Mouse (Mus musculus) liver, adult 2 months (tissue): ENCODE measurements around the gene Rhoh. TPM values are rescaled to one million over a fixed set of nuclear protein-coding genes. Genes with fewer than 3 reads are reported as not detected.

Experiments
- DNase-seq: peaks from one replicate; pipeline ENCODE4 v3.0.0-alpha.2; 2011; ENCODE audit warnings: low read depth, low spot score; ENCODE audit errors: extremely low read depth
- H3K27ac ChIP-seq: fragments of 200-500 bp; replicated peaks from 2 replicates; pipeline ENCODE4 v1.5.1; 2012; ENCODE audit warnings: low read depth, mild to moderate bottlenecking, control low read depth, inconsistent platforms, low read length; ENCODE audit not compliant: insufficient read depth
- H3K27me3 ChIP-seq: fragments of 200-500 bp; 2 replicates; pipeline ENCODE4 v1.6.1; 2012; ENCODE audit warnings: mild to moderate bottlenecking, moderate library complexity, low read length, inconsistent platforms; ENCODE audit not compliant: control insufficient read depth, insufficient read depth
- H3K36me3 ChIP-seq: fragments of 200-500 bp; 2 replicates; pipeline ENCODE4 v1.6.1; 2012; ENCODE audit warnings: low read length, inconsistent platforms; ENCODE audit not compliant: control insufficient read depth, insufficient read depth
- H3K4me1 ChIP-seq: fragments of 200-500 bp; 2 replicates; pipeline ENCODE4 v1.6.1; 2011; ENCODE audit warnings: low read length; ENCODE audit not compliant: control insufficient read depth, insufficient read depth
- H3K4me3 ChIP-seq: fragments of 200-500 bp; 2 replicates; pipeline ENCODE4 v1.5.1; 2011; ENCODE audit warnings: low read depth, mild to moderate bottlenecking, control low read depth, low read length, moderate library complexity; ENCODE audit not compliant: insufficient read depth
- H3K79me2 ChIP-seq: fragments of 200-500 bp; 2 replicates; pipeline ENCODE4 v1.6.1; 2012; ENCODE audit warnings: inconsistent platforms, mild to moderate bottlenecking, low read length, moderate library complexity; ENCODE audit not compliant: control insufficient read depth, insufficient read depth
- H3K9ac ChIP-seq: fragments of 200-500 bp; 2 replicates; pipeline ENCODE4 v1.6.1; 2012; ENCODE audit warnings: low read depth, mild to moderate bottlenecking, control low read depth, inconsistent platforms, low read length
- CTCF ChIP-seq: fragments of 200-500 bp; IDR thresholded peaks from 2 replicates; pipeline ENCODE4 v1.5.1; 2011; ENCODE audit warnings: low read depth, low read length, control low read depth
- POLR2A ChIP-seq: fragments of 200-500 bp; IDR thresholded peaks from 2 replicates; pipeline ENCODE4 v1.6.1; 2011; ENCODE audit warnings: low read length, control low read depth; ENCODE audit not compliant: insufficient read depth; ENCODE audit errors: extremely low read depth
- whole genome bisulfite sequencing: fragments of 180-500 bp; shearing (Covaris S2); methylation state at CpG from one replicate; pipeline ENCODE4 v1.1.7; 2018; 5-methylcytosine and 5-hydroxymethylcytosine counted together
- polyA plus RNA-seq: library from polyadenylated mRNA; depleted of rRNA; stranded (reverse); fragments of >200 nt; gene quantifications from 2 replicates; pipeline ENCODE4 v1.2.3, GENCODE M21; 2012
- total RNA-seq: library from RNA; depleted of rRNA; stranded (reverse); fragments of >200 nt; gene quantifications from 2 replicates; pipeline ENCODE4 v1.2.3, GENCODE M21; 2014

Rhoh gene
- total and polyA plus RNA-seq, 2 experiments: 0.22 to 1.2 TPM

- no peak for DNase-seq
- H3K27ac ChIP-seq: no peak overlapping the region
- TF ChIP-seq POLR2A (no peak), CTCF (no peak)
- H3K27me3 ChIP-seq: no peaks in the 10 kb centered on the region
- WGBS: 78% methylated on average over 10 of the region's 10 CpGs
- H3K79me2 ChIP-seq: no peaks in the 10 kb centered on the region
- H3K4me1 ChIP-seq: no peaks in the 10 kb centered on the region
- no peak overlapping the region for H3K9ac ChIP-seq
- no peak overlapping the region for H3K4me3 ChIP-seq
- H3K36me3 ChIP-seq: no peaks in the 10 kb centered on the region
Measured at GRCm38 (mm10) chr5:65882476-65883205, 21.6 kb downstream of the Rhoh start.

- WGBS: 68% methylated on average over 5 of the region's 5 CpGs
- Histone ChIP-seq H3K27ac (no peak overlapping the region), H3K9ac (no peak overlapping the region), H3K36me3 (no peaks in the 10 kb centered on the region), H3K27me3 (no peaks in the 10 kb centered on the region), H3K4me3 (no peak overlapping the region), H3K79me2 (no peaks in the 10 kb centered on the region), H3K4me1 (no peaks in the 10 kb centered on the region)
- DNase-seq: peak; percentile 19
- TF ChIP-seq CTCF (no peak), POLR2A (no peak)
Measured at GRCm38 (mm10) chr5:65883355-65883754, 22.3 kb downstream of the Rhoh start.

GRCm38 (mm10) chr5:65885699-65886443 is 24.9 kb downstream of the Rhoh start:
- H3K27me3 ChIP-seq: no peaks in the 10 kb centered on the region
- H3K4me1 ChIP-seq: no peaks in the 10 kb centered on the region
- no peaks in the 10 kb centered on the region for H3K79me2 ChIP-seq
- DNase-seq: no peak
- H3K4me3 ChIP-seq: no peak overlapping the region
- H3K27ac ChIP-seq: no peak overlapping the region
- TF ChIP-seq POLR2A: no peak
- TF ChIP-seq CTCF: no peak
- WGBS: 87% methylated on average over 15 of the region's 15 CpGs
- H3K36me3 ChIP-seq: no peaks in the 10 kb centered on the region
- no peak overlapping the region for H3K9ac ChIP-seq

DNA sequence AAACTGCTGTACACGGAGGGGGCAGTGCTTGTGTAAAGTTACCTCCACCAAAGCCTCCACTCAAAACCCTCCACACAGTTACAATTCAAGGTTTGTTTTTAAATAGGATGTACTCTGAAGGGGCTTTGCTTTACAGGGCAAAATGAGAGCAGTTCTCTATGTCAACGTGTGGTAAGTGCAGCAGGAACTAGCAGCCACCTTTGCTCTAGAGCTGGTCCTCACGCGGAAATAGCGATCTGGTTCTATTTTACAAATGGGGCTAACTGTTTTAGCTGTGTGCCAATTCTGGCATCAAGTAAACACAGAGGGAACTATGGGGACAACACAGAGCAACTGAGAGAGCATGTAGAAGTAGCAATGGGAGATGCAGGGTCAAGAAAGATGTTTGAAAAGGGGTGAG is 27.1 kb downstream of the Rhoh start:
- H3K9ac ChIP-seq: no peak overlapping the region

DNA sequence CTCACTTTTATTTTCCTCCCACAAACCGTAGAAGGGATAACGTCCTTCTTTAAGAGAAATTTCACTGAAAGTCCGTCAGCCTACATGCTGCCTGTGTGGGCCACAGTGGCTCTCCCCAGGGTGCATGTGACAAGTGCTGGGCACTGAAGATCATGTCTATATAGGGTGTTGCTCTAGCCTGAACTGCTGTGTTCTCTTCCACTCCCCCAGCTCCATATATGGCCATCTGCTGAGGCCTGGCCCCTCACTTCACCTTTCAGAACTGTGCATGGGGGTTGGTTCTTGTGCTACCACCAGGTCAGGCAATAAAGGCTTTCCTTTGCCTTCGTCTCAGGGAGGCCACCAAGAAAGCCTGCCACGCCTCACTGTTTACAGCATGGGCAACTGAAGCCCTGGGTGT is 28.0 kb downstream of the Rhoh start:
- no peak for TF ChIP-seq CTCF
- TF ChIP-seq POLR2A: no peak
- 84% methylated on average over 5 of the region's 5 CpGs for WGBS
- Histone ChIP-seq H3K36me3 (no peaks in the 10 kb centered on the region), H3K79me2 (no peaks in the 10 kb centered on the region), H3K27ac (no peak overlapping the region), H3K27me3 (no peaks in the 10 kb centered on the region), H3K4me1 (no peaks in the 10 kb centered on the region), H3K9ac (no peak overlapping the region), H3K4me3 (no peak overlapping the region)
- DNase-seq: no peak

More for the DNA sequence above, 27.1 kb downstream of the Rhoh start:
- Histone ChIP-seq H3K4me3 (no peak overlapping the region), H3K4me1 (no peaks in the 10 kb centered on the region), H3K27ac (no peak overlapping the region), H3K36me3 (no peaks in the 10 kb centered on the region), H3K79me2 (no peaks in the 10 kb centered on the region), H3K27me3 (no peaks in the 10 kb centered on the region)
- 86% methylated on average over 5 of the region's 5 CpGs for WGBS
- no peak for DNase-seq
- no peak for TF ChIP-seq POLR2A
- no peak for TF ChIP-seq CTCF
